Mouse (Mus musculus): ENCODE results near the gene Cnot9.

- TF ChIP-seq CTCF (IDR thresholded peaks at IDR 0.05; ENCODE audit: low read depth) (no peak), EP300 (optimal IDR thresholded peaks at IDR 0.05) (no peak)
Observed at GRCm38 (mm10) chr1:74505393-74505720, 501 bp upstream of the Cnot9 start.
